Mouse (Mus musculus) naive thymus-derived CD4-positive, alpha-beta T cell, adult 2 months (primary cell): Measurements from ENCODE around the gene St6galnac6.

ENCODE experiments used
- DNase-seq: peaks from one replicate; pipeline ENCODE4 v3.0.0-alpha.2; 2011; ENCODE audit warnings: low read depth

St6galnac6 gene

DNA sequence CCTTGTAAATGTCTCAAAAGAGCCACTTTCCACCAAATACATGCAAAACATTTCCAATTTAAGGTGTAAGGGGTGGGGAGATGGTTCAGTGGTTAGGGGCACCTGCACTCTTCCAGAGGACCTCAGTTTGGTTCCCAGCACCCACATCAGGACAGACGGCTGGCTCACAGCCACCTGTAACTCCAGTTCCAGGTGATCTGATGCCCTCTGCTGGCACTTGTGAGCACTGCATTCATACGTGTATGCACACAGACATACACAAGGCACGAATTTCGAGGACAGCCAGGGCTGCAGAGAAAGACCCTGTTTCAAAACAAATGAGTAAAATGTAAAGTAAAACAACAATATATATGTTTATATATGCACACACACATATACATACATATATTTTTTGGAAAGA, 18.1 kb downstream of the St6galnac6 start:
- no peak for DNase-seq

GRCm38 (mm10) chr2:32618051-32618450, 18.5 kb downstream of the St6galnac6 start:
- no peak for DNase-seq

- no peak for DNase-seq
Measured at GRCm38 (mm10) chr2:32620682-32621516, 21.4 kb downstream of the St6galnac6 start.

- DNase-seq: no peak
Measured at GRCm38 (mm10) chr2:32621517-32621859, 22.0 kb downstream of the St6galnac6 start, which contains the start of gene Ak1. Gene Ak1, plus strand, starts transcription at chr2:32621758.

DNA sequence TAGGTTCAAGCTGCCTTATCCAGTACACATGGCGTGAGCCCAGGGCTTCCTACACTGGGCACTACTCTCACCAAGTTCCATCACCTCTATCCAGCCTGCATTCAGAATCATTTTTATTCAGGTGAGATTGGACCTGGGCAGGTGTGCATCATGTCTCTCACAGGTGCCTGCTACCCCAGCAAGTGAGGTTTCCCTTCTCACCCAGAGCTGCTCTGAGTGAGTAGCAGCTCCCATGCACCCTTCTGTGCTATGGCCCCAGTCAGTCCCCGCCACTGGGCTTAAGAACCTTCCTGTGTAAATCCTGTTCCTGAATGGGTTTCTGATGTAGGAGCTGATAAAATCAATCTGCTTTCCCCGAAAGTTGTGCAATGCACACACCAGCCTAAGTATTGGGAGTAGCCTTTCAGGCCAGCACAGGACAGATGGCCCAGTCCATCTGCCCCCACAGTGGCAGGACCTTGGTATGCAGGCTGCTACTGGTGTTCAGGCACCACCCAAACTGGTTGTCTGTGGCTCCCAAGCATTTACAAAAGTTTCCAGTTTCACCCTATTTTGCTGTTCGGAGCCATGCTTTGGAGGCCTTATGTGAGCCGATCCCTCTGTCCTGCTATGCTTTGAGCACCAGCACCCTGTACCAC, 24.7 kb downstream of the St6galnac6 start:
- no peak for DNase-seq

DNA sequence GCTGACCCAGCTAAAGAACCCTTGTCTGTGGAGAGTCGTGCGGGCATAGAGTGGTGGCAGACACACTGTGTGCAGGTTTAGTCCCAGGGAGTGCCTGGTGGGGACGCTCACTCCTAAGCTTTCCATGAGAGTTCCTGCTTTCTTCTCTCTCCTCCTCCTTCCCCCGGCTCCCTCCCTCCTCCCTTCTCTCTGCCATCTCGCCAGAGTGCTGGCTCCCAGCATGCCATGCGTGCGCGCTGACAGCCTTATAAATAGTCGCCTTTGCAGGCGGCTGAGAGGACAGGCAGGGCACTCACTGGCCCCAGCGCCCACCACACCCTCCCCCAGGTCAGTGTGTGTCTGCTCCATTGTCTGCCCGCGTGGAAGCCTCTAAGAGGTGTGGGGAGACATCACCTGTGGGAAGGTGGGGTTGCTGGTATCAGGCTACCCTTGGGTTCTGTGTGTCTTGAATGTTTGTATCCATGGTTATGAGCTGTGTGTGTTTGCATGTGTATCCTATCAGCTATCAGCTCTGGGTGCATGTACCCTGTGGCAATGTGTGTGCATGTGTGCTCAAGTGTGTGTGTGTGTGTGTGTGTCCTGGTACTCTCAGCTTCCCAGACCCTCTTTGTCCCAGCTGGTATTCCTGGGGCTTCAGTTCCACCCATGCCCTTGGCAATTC, 25.8 kb downstream of the St6galnac6 start:
- DNase-seq: no peak

- DNase-seq: no peak
Measured at GRCm38 (mm10) chr2:32625873-32626694, 26.6 kb downstream of the St6galnac6 start.

- DNase-seq: no peak
Measured at GRCm38 (mm10) chr2:32627266-32628043, 27.9 kb downstream of the St6galnac6 start.

DNA sequence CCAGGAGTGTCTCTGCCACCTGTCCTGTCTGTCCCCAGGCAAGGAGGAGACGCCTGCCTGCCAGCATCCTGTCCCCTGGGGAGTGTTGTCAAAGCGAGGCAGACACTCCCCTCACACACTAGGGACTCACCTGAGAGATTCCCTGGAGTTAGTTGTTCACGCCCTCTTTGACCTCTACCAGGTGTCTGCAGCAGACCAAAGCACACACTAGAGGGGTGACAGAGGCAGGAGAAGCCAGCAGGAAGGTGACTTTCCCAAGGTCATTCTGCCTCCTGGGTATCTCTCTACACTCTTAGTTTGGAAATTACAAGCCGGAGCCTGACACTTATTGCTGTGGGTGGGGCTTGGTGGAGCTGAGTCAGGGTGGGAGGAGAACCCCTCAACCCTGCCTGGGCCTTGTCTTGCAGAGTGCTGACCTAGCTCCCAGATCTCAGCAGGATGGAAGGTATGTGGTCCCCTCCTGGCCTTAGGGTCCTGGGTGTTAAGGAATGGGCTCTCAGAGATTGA, 28.6 kb downstream of the St6galnac6 start:
- no peak for DNase-seq

DNA sequence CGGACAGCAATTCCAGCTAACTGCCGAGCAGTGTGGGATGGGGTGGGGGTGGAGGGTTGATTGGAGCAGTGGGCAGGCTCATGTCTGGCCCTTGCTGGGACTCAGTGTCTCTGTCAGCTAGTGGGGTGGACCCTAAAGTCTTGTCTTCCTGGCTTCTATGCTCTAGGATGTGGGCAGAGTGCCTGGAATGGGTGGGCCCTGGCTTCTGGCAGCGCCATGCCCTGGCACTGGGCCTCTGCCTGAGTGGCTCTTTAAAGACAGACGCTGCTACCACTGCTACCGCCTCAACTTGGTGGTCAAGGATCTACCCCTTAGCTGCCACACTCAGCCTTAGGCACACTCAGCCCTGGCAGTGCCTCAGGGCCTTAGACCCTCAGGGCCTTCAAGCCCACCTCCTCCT, 29.2 kb downstream of the St6galnac6 start:
- no peak for DNase-seq

DNA sequence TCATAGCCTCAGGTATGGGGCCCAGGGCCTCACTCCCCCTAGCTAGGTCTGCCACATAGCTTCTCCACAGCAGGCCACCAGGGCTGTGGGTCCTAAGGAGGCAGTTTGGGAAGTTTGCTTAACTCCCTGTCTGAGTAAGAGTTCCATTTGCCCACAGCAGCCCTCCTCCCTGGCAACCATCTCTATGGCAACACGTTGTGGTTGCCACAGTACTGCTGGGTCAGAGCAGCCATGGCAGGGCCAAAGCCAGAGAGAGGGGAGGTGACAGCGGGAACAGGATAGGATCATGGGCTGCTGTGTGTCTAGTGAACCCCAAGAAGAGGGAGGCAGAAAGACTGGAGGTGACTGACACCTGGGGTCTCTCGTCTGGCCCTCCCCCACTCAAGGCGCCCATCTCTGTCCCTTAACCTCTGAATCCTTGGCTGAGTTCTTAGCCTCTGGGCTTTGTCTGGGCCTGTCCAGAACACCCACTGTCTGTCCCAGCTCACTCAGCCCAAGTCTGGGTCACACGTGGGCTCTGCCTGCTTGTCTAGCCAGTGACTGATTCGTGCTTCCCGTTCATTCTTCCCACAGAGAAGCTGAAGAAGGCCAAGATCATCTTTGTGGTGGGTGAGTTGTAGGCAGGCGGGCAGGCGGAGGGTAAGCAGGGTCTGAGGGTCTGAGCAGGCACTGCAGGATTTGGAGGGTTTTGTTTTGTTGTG, 29.9 kb downstream of the St6galnac6 start:
- DNase-seq: no peak

- no peak for DNase-seq
Measured at GRCm38 (mm10) chr2:32630036-32630435, 30.5 kb downstream of the St6galnac6 start.

GRCm38 (mm10) chr2:32631046-32631445, 31.5 kb downstream of the St6galnac6 start:
- DNase-seq: no peak

DNA sequence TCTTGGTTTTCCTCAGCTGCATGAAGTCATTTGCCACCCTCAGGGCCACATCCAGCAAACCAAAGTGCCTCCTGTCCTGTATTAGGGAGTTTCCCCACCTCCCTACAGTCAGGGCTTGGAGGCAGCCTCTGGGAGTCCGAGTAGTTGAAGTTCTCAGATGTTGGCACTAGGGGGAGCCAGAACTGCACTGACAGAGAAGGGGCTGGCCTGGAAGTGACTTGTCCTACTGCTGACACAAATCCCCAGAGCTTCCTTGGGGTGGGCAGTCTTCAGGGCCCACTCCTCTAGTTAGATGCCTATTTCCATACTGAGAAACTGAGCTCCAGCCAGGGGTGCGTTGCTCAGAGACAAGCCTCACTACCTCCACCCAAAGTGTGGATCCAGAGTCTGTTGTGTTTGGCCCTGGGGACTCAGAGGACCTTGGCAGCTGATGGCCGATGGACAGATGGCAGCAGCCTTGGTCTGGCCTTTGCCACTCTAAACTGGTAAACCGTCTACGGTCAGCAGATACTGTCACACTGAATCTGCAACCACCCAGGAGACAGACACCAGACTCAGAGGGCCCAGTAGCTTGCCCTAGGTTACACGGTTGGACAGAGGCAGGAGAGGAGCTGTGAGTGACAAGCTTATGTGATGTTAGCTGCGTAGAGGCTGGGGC, 32.4 kb downstream of the St6galnac6 start:
- peak; percentile 88 for DNase-seq

DNA sequence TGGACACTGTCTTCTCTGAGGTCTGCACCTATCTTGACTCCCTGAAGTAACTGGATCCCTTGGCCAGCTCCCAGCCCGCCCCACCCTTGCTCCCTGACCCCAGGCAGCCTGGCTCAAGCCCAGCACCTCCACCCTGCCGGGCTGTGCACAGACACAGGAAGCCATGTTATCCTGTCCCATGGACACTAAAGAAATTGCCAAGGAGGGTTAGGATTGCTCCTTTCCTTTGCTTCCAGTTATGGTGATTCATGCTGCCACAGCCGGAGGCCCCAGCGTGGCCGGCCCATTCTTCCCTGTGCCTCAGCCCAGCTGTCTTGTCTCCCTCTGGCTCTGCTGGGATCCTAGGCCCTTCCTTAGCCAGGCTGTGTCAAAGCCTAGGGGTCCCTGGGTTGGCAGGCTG, 34.2 kb downstream of the St6galnac6 start:
- DNase-seq: no peak

DNA sequence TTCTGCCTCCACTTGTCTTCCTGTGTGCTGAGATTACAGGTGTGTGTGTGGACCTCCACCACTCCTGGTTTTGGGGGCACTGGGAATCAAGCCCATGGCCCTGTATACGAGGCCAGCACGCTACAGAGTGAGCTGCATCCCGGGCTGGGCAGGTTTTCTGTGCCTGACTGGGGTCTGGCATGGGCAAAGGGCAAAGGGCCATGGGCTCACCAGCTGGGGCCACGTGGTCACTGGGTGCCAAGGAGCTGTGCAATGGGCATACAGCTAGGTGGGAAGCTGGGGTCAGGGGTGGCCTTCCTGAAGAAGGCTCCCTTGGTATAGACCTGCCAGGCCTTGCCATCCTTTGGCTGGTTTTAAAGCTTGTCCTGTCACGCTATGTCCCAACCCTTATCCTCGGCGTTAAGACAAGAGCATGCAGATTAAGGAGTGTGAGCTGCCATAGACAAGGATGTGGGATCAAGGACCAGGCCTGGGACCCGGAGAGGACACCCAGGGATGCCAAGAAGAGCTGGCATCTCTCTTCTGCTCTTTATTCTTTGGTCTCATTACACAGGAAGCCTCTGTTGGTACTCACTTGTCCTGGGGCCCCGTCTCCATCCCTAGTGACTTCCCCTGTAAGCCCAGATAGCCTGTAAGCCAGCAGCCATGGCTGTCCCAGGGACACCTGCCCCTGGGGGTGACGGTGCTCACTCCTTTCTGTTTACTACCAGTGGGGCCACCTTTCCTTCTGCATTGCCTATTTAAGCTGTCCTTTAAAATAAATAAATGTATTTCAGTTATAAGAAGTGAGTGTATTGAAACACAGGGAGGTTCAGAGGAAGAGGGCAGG, 35.0 kb downstream of the St6galnac6 start:
- DNase-seq: no peak

DNA sequence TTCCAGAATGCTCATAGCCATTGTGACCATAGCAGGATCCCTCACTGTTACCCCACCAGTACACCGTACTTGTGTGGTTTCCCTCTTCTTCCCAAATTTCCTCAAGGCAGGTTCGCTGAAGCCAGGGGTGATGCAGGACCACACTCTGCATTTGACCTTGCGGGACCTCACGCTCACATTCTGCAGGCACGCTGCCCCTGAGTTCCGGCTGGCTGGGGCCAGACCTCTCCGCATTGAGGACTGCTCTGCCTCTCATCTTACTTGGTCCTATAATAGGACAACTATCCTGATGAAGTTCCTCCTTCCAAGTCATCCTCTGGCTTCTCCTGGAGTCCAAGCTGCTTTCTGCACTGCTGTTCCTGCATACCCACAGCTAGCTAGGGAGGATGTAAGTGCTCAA, 37.1 kb downstream of the St6galnac6 start:
- DNase-seq: no peak

DNA sequence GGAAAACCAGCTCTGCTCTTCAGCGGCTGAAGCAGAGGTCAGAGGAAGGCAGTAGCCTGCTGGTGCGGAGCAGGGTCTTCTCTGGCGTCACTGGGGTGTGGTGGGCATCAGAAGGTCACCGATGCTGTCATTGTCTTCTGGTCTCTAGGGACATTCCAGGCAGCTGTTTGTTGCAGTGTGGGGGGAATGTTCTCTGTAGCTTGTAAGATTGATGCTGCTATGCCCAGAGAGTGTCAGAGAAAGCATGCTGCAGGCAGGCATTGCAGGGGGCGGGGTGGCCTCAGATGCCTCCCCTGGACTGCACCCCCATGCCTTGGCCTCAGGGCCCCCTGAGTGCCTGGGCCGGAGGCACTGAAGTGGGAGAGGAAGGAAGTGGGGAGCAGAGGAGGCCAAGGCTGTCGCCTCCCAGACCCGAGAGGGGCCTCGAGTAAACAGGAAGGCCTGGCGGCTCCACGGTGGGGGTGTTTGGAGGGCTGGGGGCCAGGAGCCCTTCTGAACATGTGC, 38.3 kb downstream of the St6galnac6 start:
- DNase-seq: peak; percentile 51

DNA sequence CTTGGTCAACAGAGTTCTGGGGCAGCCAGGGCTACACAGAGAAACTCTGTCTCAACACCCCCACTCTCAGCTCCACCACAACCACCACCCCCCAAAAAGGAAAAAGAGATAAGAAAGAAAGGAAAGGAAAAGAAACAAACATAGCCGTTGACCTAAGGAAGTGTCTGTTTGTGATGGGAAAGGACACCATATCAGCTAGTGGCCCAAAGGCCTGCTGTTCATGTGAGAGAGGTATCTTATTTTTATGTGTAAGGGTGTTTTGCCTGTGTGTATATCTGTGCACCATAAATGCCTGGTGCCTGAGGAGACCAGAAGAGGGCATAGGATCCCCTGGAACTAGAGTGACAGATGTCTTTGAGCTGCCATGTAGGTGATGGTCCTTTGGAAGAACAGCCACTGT, 40.1 kb downstream of the St6galnac6 start:
- DNase-seq: no peak
